Mouse (Mus musculus) hindbrain, postnatal 0 days (tissue): Measurements from ENCODE around the gene Ptgfrn. TPM values are rescaled to one million over a fixed set of nuclear protein-coding genes. Genes with fewer than 3 reads are reported as not detected.

Source experiments
- ATAC-seq: fragments of 200-750 bp; cut with Nextera tagmentation; 2 replicates; pipeline ENCODE4 v1.8.0; 2017; ENCODE audit warnings: mild to moderate bottlenecking, moderate TSS enrichment, moderate library complexity
- DNase-seq: peaks from one replicate; pipeline ENCODE4 v3.0.0-alpha.2; 2015; ENCODE audit warnings: low spot score
- H3K27ac ChIP-seq: fragments of 300-500 bp; sonication (generic); 2 replicates; pipeline ENCODE4 v1.5.1; 2014; ENCODE audit warnings: mild to moderate bottlenecking
- H3K27me3 ChIP-seq: fragments of 300-500 bp; sonication (generic); 2 replicates; pipeline ENCODE4 v1.6.1; 2014; ENCODE audit warnings: low read length, mixed read lengths; ENCODE audit not compliant: insufficient read depth
- H3K36me3 ChIP-seq: fragments of 300-500 bp; sonication (generic); 2 replicates; pipeline ENCODE4 v1.6.1; 2014; ENCODE audit warnings: low read length, mixed read lengths; ENCODE audit not compliant: insufficient read depth
- H3K4me1 ChIP-seq: fragments of 300-500 bp; sonication (generic); 2 replicates; pipeline ENCODE4 v1.6.1; 2014; ENCODE audit warnings: antibody characterized with exemption, low read length, mixed read lengths; ENCODE audit not compliant: insufficient read depth
- H3K4me2 ChIP-seq: fragments of 300-500 bp; sonication (generic); 2 replicates; pipeline ENCODE4 v1.6.1; 2014; ENCODE audit warnings: low read depth, mild to moderate bottlenecking, low read length, moderate library complexity, mixed read lengths
- H3K4me3 ChIP-seq: fragments of 300-500 bp; sonication (generic); 2 replicates; pipeline ENCODE4 v1.5.1; 2014; ENCODE audit warnings: low read length
- H3K9ac ChIP-seq: fragments of 300-500 bp; sonication (generic); replicated peaks from 2 replicates; pipeline ENCODE4 v1.6.1; 2014; ENCODE audit warnings: mild to moderate bottlenecking, low read length, moderate library complexity, mixed read lengths
- H3K9me3 ChIP-seq: fragments of 300-500 bp; sonication (generic); 2 replicates; pipeline ENCODE4 v1.6.1; 2016; ENCODE audit warnings: low read length, mixed read lengths
- CTCF ChIP-seq: IDR thresholded peaks from 2 replicates; pipeline ENCODE4 v1.5.1; 2016; ENCODE audit warnings: antibody characterized with exemption, control low read depth, low read depth
- WGBS: fragments of 180-500 bp; shearing (Covaris S2); extraction: QIAGEN DNeasy Blood & Tissue Kit; methylation state at CpG from one replicate; pipeline ENCODE4 v1.1.7; 2014; 5-methylcytosine and 5-hydroxymethylcytosine counted together
- polyA plus RNA-seq: library from polyadenylated mRNA; unstranded; fragments of >200 nt; fragmentation: Nextera tagmentation; extraction: Ambion mirVana; gene quantifications from 2 replicates; pipeline ENCODE4 v1.2.1, GENCODE M21; 2015
- total RNA-seq: library from RNA; depleted of rRNA; stranded (reverse); fragments of >200 nt; gene quantifications from 2 replicates; pipeline ENCODE4 v1.2.3, GENCODE M21; 2014

Ptgfrn gene
- total and polyA plus RNA-seq, 2 experiments from 2014 or later, result 4.1 to 51.0 TPM

DNA sequence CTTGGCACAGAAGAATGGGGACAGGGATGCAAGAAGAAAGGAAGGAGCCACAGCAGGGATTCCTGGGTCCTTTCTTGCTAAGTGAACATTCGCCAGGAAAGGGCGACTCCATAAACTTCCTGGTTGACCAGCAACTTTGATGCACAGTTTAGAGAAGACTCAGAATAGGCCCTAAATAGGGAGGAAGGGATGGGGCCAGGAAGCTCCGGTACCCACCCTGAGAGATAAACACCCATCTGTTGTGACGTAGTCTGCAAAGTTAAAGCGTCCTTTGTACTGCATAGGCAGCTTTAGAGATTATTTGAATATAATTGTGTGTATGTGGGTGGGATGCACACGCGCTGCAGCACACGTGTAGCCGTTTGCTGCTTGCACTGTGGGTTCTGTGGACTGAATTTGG lies 75.6 kb downstream of the Ptgfrn start:
- DNase-seq (no peak), ATAC-seq (no peak)
- H3K4me2 ChIP-seq, result no peak overlapping the region
- no peaks in the 10 kb centered on the region for H3K9me3 ChIP-seq
- no peaks in the 10 kb centered on the region for H3K36me3 ChIP-seq
- H3K4me1 ChIP-seq, result no peaks in the 10 kb centered on the region
- no peak overlapping the region for H3K27ac ChIP-seq
- no peaks in the 10 kb centered on the region for H3K27me3 ChIP-seq
- no peak for TF ChIP-seq CTCF
- H3K9ac ChIP-seq, result no peak overlapping the region
- WGBS, result 87% methylated on average over 9 of the region's 9 CpGs
- no peak overlapping the region for H3K4me3 ChIP-seq

DNA sequence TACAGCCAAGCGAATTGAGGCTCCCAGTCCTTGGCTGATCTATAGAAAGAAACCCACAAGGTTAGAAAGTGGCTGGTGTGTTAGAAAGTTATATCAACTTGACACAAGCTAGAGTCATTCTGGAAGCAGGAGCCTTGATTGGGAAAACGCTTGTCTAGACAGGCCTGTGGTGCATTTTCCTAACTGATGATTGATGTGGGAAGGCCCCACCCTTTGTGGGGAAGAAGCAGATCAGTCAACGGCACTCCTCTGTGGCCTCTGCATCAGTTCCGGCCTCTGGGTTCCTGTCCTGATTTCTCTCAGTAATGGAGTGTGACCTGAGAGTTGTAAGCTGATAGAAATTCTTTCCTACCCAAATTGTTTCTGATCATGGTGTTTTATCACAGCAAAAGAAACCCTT lies 76.4 kb downstream of the Ptgfrn start:
- ATAC-seq (no peak), DNase-seq (no peak)
- WGBS, result 65% methylated on average over 4 of the region's 4 CpGs
- H3K4me2 ChIP-seq, result no peak overlapping the region
- no peak overlapping the region for H3K27ac ChIP-seq
- H3K4me1 ChIP-seq, result no peaks in the 10 kb centered on the region
- H3K9ac ChIP-seq, result no peak overlapping the region
- H3K9me3 ChIP-seq, result no peaks in the 10 kb centered on the region
- H3K27me3 ChIP-seq, result no peaks in the 10 kb centered on the region
- no peak for TF ChIP-seq CTCF
- no peaks in the 10 kb centered on the region for H3K36me3 ChIP-seq
- H3K4me3 ChIP-seq, result no peak overlapping the region

DNA sequence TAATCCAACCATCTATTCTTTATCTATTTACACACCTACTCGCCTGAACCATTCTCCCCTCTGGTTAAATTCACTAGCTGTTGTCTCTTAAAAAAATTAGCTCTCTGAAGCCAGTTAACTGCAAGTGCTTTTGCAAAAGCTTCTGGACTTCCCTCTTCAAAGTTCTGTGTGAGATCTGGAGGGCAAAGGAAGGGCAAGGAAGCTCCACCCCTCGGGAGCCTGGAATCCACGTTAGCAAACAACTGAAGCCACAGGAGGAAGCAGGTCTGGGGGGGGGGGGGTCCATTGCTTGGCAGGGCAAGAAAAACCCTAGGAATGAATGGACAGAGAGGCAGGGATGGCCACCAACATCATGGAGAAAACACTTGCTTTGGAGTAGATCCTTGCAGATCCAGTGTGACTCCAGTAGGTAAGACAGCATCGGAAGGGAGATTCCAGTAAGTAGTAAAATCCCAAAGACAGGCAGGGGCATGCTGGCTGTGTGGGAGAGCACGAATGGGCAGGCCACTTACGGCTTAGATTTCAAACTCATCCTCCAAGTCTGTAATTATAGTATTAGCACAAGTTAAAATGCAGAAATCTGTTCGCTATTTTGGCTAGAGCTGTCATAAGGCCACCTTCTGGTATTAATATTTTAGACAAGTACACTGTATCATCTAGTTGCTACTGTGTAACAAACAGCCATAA lies 78.5 kb downstream of the Ptgfrn start:
- Histone ChIP-seq H3K36me3 (no peaks in the 10 kb centered on the region), H3K4me3 (no peak overlapping the region), H3K9me3 (no peaks in the 10 kb centered on the region), H3K4me2 (no peak overlapping the region), H3K27ac (no peak overlapping the region), H3K27me3 (no peaks in the 10 kb centered on the region), H3K4me1 (no peaks in the 10 kb centered on the region), H3K9ac (no peak overlapping the region)
- DNase-seq, result no peak
- TF ChIP-seq CTCF, result no peak
- 69% methylated on average over 7 of the region's 7 CpGs for WGBS
- ATAC-seq, result no peak

DNA sequence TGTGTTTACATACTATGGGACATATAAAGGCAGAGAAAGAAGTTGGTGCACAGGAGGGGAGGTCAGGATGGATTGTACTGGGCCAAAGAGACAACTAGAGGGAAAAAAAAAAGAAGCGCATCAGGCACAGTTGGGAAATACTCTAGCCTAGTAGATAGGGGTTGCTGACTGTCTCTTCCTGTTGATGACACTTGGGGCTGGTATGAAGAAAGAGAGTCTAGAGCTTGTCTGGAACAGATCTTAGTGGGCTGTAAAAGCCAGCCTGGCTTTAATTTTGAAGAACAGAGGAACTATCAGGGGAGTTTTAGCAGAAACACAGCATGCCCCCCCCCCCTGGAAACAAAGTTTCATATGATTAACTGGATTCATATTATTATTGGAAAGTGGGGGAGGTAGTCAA lies 79.4 kb downstream of the Ptgfrn start:
- DNase-seq, result no peak
- H3K36me3 ChIP-seq, result no peaks in the 10 kb centered on the region
- WGBS, result 96% methylated on average over 1 of the region's 1 CpGs
- H3K4me2 ChIP-seq, result no peak overlapping the region
- H3K27me3 ChIP-seq, result no peaks in the 10 kb centered on the region
- TF ChIP-seq CTCF, result no peak
- no peak for ATAC-seq
- H3K9me3 ChIP-seq, result no peaks in the 10 kb centered on the region
- H3K9ac ChIP-seq, result no peak overlapping the region
- H3K4me3 ChIP-seq, result no peak overlapping the region
- H3K4me1 ChIP-seq, result no peaks in the 10 kb centered on the region
- no peak overlapping the region for H3K27ac ChIP-seq

DNA sequence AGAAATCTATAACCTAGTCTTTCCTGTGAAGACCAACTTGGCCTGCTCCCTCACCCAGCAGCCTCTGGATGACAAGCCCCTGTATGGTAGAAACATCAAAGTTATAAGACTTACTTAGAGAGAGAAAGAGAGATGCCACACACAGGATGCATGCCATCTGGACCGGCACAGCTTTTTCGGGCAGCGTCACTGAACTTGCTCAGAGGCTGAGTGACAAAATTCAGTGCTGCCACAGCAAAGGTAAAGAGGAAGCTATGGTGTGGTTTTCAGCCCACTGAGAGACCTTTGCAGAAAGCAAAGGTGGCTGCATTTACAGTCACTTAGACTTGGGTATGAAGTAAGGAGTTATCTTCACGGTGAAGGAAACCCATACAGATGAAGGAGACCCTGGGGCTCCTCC lies 80.7 kb downstream of the Ptgfrn start, which contains the start of gene Cd101:
Gene Cd101, minus strand, starts transcription at position 218 of the 400 bp plus-strand sequence.
- Histone ChIP-seq H3K4me2 (no peak within 1 kb of the TSS), H3K4me1 (no peaks in the 10 kb centered on the region), H3K36me3 (no peaks in the 10 kb centered on the region), H3K27ac (no peak within 1 kb of the TSS), H3K9ac (no peak within 1 kb of the TSS), H3K9me3 (no peaks in the 10 kb centered on the region), H3K27me3 (no peaks in the 10 kb centered on the region), H3K4me3 (no peak within 1 kb of the TSS)
- TF ChIP-seq CTCF, result no peak
- DNase-seq (no peak), ATAC-seq (no peak)
- 88% methylated on average over 4 of the region's 4 CpGs for WGBS

DNA sequence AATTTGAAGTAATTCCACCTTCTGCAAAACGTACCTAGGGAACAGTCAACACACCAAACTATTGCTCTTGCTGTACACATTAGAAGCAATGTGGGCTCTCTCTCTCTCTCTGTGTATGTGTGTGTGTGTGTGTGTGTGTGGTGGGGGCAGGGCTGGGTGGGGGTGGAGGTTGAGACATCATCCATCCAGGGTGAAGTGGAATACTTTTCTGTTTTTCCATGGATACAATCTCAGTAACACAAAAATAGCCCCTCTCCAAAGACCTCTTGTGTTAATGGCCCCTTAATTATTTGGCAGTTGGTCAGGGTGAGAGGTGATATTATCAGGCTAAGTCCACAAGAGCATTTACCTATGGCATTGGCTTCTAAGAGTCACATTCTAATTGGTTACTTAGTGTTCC lies 83.3 kb downstream of the Ptgfrn start:
- no peak overlapping the region for H3K4me2 ChIP-seq
- H3K4me3 ChIP-seq, result no peak overlapping the region
- no peaks in the 10 kb centered on the region for H3K4me1 ChIP-seq
- WGBS, result 88% methylated on average over 1 of the region's 1 CpGs
- no peak overlapping the region for H3K27ac ChIP-seq
- no peaks in the 10 kb centered on the region for H3K36me3 ChIP-seq
- no peak for DNase-seq
- no peak for TF ChIP-seq CTCF
- no peaks in the 10 kb centered on the region for H3K9me3 ChIP-seq
- no peaks in the 10 kb centered on the region for H3K27me3 ChIP-seq
- ATAC-seq, result no peak
- H3K9ac ChIP-seq, result no peak overlapping the region

DNA sequence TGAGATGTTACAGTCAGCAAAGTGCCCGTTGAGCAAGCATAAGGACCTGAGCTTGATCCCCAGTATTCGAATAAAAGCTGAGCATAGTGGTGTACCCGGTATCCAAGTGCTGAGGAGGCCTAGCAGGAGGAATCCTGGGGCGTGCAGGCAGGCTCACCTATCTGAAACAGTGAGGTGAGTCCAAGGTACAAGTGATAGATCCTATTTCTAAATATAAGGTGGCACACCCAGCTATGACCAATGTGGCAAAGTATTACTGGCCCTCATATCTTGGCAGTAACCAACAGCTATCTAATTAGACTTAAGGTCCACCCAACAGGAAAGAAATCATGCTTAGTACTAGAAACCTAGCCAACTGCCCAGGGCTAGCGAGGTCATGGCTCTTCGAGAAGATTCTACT lies 87.1 kb downstream of the Ptgfrn start:
- H3K4me1 ChIP-seq, result no peaks in the 10 kb centered on the region
- H3K4me3 ChIP-seq, result no peak overlapping the region
- TF ChIP-seq CTCF, result no peak
- H3K4me2 ChIP-seq, result no peak overlapping the region
- H3K36me3 ChIP-seq, result no peaks in the 10 kb centered on the region
- no peaks in the 10 kb centered on the region for H3K27me3 ChIP-seq
- 92% methylated on average over 6 of the region's 6 CpGs for WGBS
- H3K27ac ChIP-seq, result no peak overlapping the region
- no peaks in the 10 kb centered on the region for H3K9me3 ChIP-seq
- H3K9ac ChIP-seq, result no peak overlapping the region
- DNase-seq (no peak), ATAC-seq (no peak)
